Mouse (Mus musculus): ENCODE results near the gene Cltc.
"Not testable (repeated sequence)": the region's sequence is repeated elsewhere in the genome, so short reads cannot be mapped to it uniquely, and the experiment has no call there.

The Cltc gene

DNA sequence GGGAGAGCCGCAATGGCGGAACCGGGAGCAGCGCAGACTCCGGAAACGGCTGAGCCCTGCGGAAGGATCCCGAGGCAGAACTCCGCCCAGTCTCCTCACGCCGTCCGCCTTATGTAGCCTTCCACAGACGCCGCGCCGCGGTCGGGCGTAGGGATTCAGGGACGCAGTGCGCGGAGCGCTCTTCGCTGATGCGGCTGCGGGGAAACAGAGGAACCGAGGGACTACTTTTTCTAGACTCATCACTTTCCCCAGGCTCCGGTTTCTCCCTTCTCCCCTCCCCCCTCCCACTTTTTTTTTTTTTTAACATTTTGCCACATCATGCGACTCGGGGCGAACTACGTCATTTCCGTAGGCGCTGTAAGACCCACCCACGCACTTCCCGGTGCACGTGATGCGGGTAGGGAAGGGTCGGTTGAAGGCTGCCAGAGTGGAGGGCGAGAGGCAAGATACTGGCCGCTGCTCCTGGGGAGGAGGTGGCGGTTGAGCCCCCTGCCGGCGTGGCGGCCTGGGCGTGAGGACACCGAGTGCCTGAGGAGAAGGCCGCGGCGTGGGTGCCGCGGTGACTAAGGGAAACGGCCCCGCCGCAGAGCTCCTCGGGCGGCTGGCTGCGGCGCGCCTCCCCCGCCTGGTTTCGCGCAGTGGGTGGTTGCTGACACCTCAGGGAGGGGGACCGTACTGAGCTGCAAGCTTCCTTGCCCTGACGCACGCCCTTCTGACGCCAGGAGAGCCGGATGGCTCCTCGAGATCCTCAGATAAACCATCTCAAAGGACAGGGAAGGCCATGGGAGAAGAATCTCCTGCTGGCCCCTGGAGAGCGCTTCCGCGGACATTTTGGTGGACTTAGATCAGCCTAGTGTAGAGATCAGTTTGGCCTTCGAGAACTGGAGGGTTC, at the start of gene Cltc:
Gene Cltc (minus strand): TSS at position 86 of the 892 bp plus-strand sequence.
- peak; percentile 98 for DNase-seq (ENCODE audit: low read depth)

DNA sequence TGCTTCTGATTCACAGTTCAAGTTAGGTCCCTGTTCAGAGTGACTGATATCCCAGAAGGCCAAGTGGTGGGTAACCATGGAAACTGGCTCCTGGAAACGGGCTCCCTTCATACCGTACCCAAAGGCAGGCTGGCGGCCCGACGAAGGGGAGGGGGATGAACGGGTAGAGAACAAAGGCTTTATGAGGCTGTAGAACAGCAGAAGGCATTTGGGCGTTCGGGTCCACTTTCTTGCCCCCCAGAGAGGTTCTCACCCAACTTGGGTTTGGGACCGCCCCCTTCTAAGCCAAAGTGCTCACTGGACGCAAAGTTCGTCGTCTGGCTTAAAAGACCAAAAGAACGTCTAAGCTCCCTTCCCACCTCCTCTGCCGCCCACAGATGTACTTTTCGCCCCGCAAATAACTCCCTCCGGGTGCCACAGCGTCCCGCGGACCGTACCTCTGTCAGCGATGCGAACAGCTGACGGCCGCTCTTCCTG, 49.7 kb upstream of the Cltc start:
- DNase-seq (ENCODE audit: low read depth) = no peak

DNA sequence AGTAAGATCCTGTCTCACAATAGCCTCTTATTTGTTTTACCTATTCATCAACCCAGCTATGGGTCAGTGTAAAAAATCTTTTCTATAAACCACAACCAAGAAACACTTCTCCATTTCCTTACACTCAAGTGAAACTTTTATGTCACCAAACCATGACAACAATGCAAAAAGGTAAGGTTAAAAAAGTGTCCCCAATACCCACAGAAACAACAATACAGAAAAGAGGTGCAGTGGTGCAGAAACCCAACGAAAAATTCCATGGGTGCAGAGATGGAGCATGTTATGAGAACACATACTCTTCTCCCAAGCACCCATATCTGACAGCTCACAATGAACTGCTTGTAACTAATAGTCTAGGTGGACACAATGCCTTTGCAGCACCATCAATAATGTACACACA, 36.8 kb upstream of the Cltc start:
- DNase-seq (ENCODE audit: low read depth) = no peak

DNA sequence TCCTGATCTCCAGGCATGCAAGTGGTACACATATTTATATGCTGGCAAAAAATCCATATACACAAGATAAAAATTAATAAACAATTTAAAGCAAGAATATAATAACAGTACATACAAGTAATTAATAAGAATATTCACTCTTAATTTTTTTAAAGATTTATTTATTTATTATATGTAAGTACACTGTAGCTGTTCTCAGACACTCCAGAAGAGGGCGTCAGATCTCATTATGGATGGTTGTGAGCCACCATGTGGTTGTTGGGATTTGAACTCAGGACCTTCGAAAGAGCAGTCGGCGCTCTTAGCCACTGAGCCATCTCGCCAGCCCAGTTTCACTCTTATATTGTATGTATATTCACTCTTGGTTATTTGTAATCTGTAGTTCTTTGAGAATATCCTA, 30.1 kb upstream of the Cltc start:
- DNase-seq (ENCODE audit: low read depth) = not testable (repeated sequence)

DNA sequence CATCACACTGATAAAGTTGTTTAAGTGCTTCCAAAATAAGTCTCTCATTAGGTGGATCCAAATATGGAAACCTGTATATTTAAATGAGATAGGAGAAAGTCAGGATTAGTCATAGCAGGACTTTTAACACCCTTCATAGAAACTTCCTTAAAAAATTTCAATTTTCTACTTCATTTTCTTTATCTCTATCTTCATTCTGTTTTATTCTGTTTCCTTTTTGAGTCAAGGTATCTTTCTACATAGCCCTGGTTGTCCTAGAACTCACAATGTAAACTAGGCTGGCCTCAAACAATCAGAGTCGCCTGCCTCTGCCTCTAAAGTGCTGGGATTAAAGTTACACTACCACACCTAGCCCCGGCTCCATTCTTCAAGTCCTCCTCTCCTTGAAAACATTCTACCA, 28.4 kb upstream of the Cltc start:
- DNase-seq (ENCODE audit: low read depth) = no peak

DNA sequence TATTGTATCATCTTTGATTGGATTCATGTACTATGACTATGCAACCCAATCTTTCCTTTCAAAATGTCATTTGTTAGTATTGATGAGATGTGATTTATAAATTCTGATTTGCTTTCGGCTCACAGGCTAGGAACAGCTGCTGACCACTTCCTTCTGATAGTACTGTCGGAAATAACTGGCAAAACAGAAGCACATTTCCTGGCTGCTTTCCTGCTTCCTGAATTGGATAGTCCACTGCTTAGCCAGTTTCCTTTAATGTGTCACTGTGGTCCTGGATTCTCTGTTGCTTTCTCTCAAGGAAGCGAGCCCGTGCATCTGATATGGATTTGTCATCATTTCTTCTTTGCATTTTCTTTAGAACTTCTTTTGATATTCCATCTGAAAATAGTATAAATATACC, 12.5 kb upstream of the Cltc start:
- DNase-seq (ENCODE audit: low read depth) = no peak

DNA sequence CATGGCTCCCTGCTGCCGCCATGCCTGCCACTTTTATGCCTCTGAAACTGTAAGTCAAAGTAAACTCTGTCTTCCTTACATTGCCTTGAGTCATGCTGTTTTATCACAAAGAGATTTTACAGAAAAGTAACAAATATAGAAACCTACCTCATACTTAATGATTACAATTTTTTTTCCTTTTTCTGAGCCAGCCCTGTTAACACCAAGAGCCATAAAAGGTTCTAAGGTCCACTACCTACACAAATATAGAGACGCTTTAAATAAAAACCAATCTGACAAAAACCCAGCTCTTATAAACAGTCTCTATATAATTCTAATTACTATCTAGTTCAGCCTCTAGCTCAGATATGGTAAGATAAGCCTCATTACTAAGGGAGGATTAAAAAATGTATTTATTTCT, 7.1 kb upstream of the Cltc start:
- no peak for DNase-seq (ENCODE audit: low read depth)

DNA sequence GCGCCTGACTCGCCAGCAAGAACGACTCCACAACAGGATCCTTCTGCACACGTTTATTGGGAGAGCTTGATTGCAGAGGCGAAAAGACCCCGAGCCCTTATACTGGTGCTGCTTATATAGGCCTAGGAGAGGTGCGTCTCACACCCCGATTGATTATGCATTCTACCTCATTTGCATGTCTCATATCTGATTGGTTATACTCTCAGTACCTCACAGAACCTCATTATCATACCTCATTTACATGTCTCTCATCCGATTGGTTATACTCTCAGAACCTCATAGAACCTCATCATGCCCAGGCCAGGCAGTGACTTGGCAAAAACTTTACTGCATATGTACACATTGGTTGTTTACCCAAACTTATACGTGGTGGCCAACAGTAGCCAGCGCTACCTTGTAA, 5.8 kb upstream of the Cltc start:
- DNase-seq (ENCODE audit: low read depth) = not testable (repeated sequence)

DNA sequence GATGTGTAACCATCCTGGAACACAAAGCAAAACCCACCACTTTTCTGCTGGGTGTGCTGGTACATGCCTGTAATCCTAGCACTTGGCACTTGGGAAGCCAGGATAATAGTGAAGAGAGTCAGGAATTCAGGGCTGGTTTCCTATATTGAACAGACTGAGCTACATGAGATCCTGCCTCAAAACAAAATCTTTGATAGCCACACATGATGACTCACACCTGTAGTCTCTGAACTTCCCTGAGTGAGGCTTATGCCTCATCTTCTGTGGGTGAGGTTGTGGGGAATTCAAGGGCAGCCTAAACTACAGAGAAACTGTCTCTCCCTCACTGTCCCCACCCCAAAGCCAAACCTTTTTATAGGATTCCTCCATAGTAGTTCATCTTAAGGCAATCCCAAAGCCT, 3.0 kb upstream of the Cltc start:
- no peak for DNase-seq (ENCODE audit: low read depth)

DNA sequence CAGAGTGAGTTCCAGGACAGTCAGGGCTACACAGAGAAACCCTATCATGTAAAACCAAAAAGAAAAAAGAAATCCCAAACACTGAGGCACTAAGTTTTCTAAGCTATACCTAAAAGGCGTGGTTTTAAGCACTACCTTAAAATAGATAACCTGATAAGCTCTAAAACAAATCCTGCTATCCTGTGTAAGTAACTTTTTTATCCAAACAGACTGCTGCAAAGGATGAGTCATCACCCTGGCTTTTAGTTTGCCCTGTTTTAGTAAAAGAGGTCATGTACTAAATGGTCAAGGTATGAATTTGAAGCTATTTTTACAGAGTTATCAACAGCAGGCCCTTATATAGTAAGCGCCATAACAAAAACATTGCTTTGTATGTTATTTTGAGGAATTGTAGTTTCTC, 2.5 kb upstream of the Cltc start:
- DNase-seq (ENCODE audit: low read depth) = no peak

DNA sequence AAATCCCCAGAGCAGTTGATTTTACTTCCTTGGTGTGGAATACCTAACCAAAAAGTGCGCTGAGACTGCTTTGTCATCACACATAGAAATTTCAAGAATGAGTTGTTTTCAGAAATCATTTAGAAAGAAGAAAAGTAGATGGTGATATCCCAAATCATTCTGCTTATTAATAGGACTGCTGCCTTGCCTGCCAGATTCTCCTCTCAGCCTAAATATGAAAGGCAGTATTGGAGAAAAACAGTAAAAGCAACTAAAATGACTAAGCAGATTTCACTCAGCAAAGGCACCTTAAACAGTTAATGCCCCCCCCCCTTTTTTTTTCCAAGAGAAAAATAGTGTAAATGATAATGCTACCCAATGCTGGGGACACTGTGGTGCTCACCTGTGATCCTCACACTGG, 1.9 kb upstream of the Cltc start:
- no peak for DNase-seq (ENCODE audit: low read depth)

DNA sequence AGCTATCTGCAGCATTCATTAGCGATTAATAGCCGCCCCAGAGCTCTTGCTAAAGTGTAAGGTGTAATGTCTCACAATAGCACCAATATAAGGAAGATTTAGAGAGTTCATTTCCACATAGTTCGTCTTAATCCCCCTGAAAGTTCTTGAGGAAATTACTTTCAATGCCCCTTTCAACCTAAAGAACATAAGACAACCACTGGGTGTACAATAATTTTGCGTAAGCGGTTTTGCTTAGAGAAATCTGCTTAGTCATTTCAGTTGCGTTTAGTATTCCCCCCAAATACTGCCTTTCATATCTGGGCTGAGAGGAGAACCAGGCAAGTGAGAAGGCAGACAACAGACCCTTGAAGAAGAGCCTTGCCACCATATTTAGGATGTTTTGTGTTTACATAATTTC, 1.2 kb upstream of the Cltc start:
- DNase-seq (ENCODE audit: low read depth) = no peak

DNA sequence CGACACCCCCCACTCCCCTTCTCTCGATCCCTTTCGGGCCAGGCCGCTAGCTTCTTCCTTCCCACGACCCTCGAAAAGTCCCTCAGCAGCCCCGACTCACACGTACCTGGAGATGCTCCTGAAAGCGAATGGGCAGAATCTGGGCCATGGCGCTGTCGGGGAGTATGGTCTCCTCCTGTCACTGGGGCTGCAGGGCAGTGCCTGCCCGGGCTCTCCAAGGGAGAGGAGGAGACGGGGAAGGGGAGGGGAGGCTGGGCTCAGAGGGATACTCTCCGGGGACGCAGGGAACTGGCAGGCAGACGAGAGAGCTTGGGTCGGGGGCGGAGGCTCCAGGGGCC, 254 bp downstream of the Cltc start:
- no peak for DNase-seq (ENCODE audit: low read depth)

DNA sequence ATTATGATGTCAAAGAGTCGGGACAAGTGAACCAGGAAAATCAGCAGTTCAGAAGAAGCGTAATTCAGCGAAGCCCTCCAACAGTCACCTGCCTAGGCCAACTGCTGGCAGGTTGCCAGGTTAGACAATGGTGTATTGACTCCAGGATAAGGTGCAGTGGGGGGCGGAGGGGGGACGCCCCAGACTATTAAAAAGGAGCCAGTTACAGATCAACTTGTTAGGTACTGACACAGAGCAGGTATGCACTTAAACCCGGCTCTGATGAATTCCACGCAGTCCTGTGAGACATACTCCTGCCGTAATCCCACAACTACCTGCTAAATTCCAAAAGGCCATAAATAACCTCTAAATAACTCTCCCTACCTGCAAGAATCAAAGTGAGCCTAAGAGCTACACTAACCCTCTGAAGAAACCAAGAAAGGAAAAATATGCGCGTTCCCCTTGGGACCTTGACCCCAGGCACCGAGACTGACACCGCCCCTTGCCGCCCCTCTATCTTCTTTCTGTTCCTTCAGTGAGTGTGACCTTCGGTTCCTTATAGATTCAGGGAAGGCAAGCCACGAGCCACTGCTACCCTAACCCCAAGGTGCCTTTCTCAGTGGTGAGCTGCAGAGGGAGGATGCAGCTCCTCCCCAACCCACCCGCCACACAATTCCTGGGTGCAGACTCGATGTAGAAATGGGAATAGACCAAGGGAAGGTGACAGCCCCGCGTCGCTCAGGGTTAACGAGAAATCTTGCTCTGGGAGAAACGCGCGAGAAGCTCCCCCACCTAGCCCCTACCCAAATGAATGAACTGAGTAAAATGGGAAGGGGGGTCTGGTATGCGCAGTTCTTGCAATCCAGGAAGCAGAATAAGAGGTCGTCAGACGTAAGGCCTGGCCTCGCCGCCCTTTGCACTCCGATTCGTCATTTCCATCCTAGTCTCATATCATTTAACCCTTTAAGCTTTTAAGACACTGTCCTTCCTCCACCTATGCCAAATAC, 916 bp downstream of the Cltc start:
- no peak for DNase-seq (ENCODE audit: low read depth)

DNA sequence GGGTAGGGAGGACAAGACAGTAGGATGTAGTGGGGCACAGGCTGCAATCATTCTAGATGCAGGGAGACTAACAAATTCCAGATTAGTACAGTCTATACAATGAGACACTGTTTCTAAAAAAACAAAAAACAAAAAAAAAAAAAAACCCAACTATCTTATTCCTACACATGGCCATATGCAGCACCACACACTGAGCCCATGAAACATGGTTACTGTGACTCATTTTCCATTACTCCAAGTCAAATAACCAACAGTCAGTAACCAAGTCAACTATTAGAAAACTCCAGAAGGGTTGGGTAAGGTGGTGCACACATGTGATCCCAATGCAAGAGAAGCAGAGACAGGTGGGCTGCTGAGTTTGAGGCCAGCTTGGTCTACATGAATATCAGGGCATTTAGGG, 5.0 kb downstream of the Cltc start:
- no peak for DNase-seq (ENCODE audit: low read depth)

DNA sequence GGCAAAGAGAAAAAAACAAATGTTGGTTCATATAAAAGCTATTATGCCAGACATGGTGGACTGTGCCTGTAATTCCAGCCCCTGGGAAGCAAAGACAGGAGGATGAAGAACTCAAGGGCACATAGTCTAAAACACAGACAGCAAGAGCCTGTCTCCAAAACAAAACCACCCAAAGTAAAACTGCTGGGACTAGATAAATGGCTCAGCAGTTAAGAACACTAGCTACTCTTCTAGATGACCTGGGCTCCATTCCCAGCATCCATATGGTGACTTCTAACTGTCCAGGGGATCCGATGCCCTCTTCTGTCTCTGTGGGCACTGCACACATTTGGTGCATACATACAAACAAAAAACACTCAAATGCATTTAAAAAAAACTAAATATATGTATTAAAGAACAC, 6.4 kb downstream of the Cltc start:
- no peak for DNase-seq (ENCODE audit: low read depth)

DNA sequence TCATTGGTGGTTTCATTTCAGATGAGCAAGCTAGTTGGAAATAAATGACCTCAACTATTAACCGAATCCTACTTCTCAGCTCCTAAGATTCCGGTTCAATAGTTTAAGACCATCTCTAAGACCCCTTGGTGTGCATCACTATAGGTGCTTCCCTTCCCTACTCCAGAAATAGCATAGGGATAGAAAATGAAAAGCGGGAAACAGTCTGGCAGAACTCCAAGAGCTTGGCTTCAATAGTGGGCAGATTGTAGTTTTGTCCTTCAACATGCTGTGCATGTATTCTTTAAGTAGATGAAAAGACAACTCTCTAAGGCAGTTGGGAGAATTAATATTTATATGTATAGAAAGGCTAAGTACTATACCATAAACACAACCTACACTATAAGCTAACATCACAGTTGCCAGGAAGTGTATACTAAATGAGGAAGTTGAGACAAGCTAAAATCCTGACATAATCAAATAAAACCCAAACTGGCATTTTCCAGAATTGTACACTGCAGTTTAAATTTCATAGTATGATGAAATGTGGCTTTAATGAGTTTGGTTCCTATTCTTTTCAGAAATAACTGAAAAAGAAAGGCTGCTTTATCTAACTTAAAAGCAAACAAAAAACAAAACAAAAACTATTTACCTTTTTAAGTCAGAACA, 7.5 kb downstream of the Cltc start:
- DNase-seq (ENCODE audit: low read depth) = no peak

DNA sequence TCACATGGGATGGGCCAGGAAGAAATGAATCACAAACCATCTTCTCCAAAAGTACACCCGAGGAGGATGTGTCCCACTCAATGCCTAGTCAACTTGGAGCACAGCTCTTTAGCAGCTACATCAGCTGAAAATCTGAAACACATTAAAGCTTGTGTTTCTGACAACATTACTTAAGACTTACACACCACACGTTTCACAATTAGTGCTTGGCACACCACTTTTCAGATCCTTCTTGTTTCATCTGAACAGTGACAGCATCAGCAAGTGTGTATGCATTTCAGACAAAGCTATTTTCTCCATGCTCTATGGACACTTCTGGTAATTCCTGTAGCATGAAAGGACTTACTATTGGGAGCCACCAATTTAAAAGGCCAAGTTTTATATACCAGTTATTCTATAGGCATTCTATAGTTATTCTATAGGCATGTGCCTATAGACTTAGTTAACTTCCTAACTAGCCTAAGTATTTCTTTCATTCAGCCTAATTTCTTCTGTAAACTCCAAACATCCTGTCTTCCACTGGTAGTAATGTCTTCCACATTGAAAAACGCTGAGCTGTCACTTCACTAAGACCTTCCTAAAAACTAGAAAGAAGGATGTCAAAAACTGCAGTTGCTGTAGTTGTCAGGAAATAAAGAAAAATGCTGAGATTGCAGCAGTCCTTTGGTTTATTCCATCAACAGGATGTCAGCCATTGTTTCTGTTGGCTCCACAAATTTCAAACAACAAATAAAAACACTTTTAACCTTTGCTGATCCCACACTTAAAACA, 11.5 kb downstream of the Cltc start:
- no peak for DNase-seq (ENCODE audit: low read depth)

DNA sequence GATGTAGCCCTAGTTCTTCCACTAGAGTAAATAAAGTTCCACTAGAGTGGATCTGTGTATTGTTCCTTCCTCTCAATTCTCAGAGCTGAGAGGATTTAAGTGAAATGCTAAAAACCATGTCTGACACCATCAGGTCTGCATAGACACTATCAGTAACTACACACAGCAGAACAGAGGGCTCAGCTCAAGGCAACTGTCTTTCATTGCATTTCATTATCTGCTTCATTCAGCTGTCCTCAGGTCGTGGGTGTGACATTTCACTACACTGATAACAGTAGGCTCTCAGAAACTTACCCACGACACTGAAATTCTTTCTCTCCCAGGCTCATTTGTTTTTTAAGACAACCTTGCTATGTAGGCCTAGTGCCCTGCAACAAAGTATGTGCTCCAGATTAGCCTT, 14.8 kb downstream of the Cltc start:
- DNase-seq (ENCODE audit: low read depth) = peak; percentile 63

DNA sequence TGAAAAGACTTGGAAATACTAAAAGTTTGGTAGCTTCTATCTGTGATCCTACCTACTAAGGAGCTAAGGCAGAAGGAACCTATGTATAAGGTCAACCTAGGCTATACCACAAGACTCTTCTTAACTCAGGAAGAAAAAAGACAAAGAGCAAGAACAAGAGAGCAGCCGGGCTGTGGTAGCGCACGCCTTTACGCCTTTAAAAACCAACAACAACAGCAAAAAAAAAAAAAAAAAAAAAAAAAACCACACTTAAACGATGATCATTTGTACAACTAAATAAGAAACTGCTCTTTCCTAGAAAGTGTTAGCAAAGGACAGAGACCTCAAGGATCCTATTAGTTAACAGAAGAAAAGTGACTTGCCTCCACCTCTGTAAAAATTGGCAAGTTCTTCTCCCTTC, 15.9 kb downstream of the Cltc start:
- no peak for DNase-seq (ENCODE audit: low read depth)

DNA sequence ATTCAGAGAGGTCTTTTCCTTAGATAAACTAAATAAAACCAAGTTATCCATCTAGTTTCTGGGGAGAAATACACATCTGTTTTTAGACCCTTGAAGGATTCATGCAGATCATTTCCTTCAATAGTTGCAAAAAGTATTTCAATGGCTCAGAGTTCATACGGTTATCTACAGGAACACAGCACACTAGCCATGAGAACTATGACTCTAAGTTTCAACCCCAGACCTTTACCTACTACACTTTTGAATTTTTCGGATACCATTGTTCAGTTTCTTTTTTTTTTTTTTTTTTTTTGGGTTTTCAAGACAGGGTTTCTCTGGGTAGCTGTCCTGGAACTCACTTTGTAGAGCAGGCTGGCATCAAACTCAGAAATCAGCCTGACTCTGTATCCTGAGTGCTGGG, 17.9 kb downstream of the Cltc start:
- no peak for DNase-seq (ENCODE audit: low read depth)

DNA sequence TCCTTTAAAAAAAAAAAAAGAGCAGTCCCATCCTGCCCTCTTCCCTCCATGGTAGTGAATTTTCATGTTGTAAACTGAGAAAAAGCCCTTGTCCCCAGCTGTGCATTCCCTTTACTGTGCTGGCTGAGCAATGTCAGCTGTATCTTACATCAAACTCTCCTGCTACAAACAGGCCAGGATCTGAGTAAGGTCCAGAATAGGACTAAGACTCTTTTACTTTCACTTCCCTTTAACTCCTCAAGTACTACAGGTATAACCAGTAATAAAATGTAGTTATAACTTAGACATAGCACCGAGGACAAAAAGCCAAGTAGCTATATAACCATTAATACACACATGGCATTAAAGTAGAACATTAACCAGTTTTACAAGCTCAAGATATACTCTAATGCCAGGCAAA, 18.4 kb downstream of the Cltc start:
- DNase-seq (ENCODE audit: low read depth) = no peak
